Mouse (Mus musculus) Patski (cell line): ENCODE measurements around the gene Hist1h4c. TPM values are rescaled to one million over a fixed set of nuclear protein-coding genes. Genes with fewer than 3 reads are reported as not detected.
"Not testable (repeated sequence)": the region's sequence is repeated elsewhere in the genome, so short reads cannot be mapped to it uniquely, and the experiment has no call there.

Experiments
- ATAC-seq: fragments of 100-300 bp; one replicate; pipeline ENCODE4 v1.8.0; 2021
- CTCF ChIA-PET: fragments of 350-600 bp; sonication (Branson Sonifier 250); formaldehyde crosslinking; loops from one replicate; lab custom pipeline; 2022; ENCODE audit warnings: inconsistent platforms; lab: Charles Lee
- POLR2A ChIA-PET: fragments of 350-600 bp; sonication (Branson Sonifier 250); formaldehyde crosslinking; loops from one replicate; lab custom pipeline; 2022; ENCODE audit warnings: antibody characterized with exemption, inconsistent platforms; lab: Charles Lee
- DNase-seq: peaks from one replicate; pipeline ENCODE4 v3.0.0-alpha.2; 2011; ENCODE audit warnings: low read depth, low spot score
- H3K27me3 ChIP-seq: fragments of 371-371 bp; one replicate; pipeline ENCODE4 v1.5.1; 2021
- CTCF ChIP-seq: fragments of 100-300 bp; IDR thresholded peaks from one replicate; pipeline ENCODE4 v1.5.1; 2021
- in situ Hi-C: fragments of 300-500 bp; cut with MboI; formaldehyde crosslinking; loops from 3 replicates; pipeline ENCODE4 v1.11.1; 2018; ENCODE audit warnings: low pct_unique_long_range_greater_than_20kb, mixed read lengths
- polyA plus RNA-seq: library from polyadenylated mRNA; unstranded; gene quantifications from one replicate; pipeline ENCODE4 v1.2.3, GENCODE M21; 2021

The Hist1h4c gene
- polyA plus RNA-seq, 1 experiment from 2014 or later: 0.36 TPM

DNA sequence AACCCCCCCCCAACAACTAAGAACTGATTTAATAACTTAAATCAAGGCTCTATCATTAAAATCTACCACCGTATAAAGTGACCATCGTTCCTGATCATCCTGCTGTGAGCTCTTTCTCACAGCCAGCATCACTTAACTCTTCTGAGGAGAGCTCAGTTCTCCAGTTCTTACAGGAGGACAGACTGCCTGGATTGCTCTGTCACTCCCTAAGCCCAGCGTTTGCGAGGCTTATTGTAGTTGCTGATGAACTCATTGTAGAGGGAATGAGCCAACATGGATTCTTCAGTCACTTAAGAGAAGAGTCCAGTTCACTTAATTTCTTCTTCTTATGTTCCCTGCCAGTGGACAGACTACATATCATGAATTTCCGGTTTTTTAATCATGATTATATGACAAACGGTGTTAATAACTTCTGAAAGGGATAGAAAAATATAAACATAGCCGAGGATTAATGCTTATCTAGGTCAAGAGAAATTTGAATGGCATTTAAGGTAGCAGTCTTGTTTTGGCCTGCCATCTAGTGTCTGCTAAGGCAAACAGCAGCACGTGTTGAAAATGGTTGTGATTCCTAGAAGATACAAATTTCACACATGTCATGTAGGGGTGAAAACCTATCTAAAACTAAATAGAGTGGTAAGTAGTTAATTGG, 34.0 kb upstream of the Hist1h4c start:
- H3K27me3 ChIP-seq: no peaks in the 10 kb centered on the region
- TF ChIP-seq CTCF: peak; percentile 81
- ATAC-seq: no peak
- DNase-seq: no peak
- ChIA-PET POLR2A (interaction anchor here (3.5 kb wide), 1 partner anchor 31 kb away, joined by 12 read pairs; no protein-coding TSS in a partner anchor), CTCF (interaction anchor here (0.9 to 15.1 kb wide), 4 partner anchors 21 to 49 kb away, joined by 3 to 137 read pairs (median 12); partner anchors contain the start of genes Hist1h2ac, Hist1h2bc and Hist1h4c)
- in situ Hi-C loops: loop anchor here (10.0 to 25.0 kb wide), 2 partner anchors 107 to 295 kb away; partner anchors contain the start of genes Hist1h1e and Hist1h2be

GRCm38 (mm10) chr13:23730479-23730878, 32.2 kb upstream of the Hist1h4c start:
- DNase-seq: peak; percentile 91
- peak; percentile 82 for ATAC-seq
- no peaks in the 10 kb centered on the region for H3K27me3 ChIP-seq
- POLR2A ChIA-PET: interaction anchor here (0.6 to 1.2 kb wide), 3 partner anchors 30 to 41 kb away, joined by 3 to 4 read pairs (median 3); no protein-coding TSS in a partner anchor
- CTCF ChIA-PET: interaction anchor here (3.3 to 4.6 kb wide), 2 partner anchors 22 to 29 kb away, joined by 21 to 23 read pairs; no protein-coding TSS in a partner anchor
- in situ Hi-C loops: loop anchor here (10.0 to 25.0 kb wide), 2 partner anchors 106 to 293 kb away; partner anchors contain the start of genes Hist1h1e and Hist1h2be
- no peak for TF ChIP-seq CTCF

DNA sequence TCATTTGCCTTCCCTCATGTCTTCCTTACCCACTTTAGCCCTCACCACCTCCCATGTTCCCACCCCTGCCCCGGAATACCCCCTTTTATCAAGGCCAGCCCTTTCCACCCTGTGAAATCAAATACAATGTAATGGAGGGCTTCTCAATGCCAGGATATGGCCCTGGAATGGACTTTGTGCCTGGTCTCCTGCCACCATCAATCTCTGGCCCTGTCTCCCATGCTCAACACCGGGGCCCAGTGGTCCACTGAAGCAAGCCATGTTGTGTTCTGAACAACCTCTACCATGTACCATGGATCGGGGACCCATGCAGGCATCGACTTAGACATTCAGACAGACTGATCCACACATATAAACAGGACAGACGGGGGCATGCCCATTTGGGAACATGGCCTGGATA, 31.5 kb upstream of the Hist1h4c start:
- DNase-seq (no peak), ATAC-seq (no peak)
- TF ChIP-seq CTCF: no peak
- ChIA-PET POLR2A (interaction anchor here (0.7 to 0.8 kb wide), 2 partner anchors 17 to 40 kb away, joined by 3 read pairs; no protein-coding TSS in a partner anchor), CTCF (interaction anchor here (3.3 to 4.6 kb wide), 2 partner anchors 21 to 28 kb away, joined by 21 to 23 read pairs; no protein-coding TSS in a partner anchor)
- in situ Hi-C loops: loop anchor here (10.0 to 25.0 kb wide), 2 partner anchors 105 to 292 kb away; partner anchors contain the start of genes Hist1h1e and Hist1h2be
- no peaks in the 10 kb centered on the region for H3K27me3 ChIP-seq

GRCm38 (mm10) chr13:23729192-23729525, 30.9 kb upstream of the Hist1h4c start:
- ChIA-PET CTCF (interaction anchor here (3.3 to 4.6 kb wide), 2 partner anchors 21 to 28 kb away, joined by 21 to 23 read pairs; no protein-coding TSS in a partner anchor), POLR2A (no interaction called here)
- DNase-seq (no peak), ATAC-seq (no peak)
- in situ Hi-C loops: loop anchor here (25.0 kb wide), 1 partner anchor 292 kb away; no protein-coding TSS in a partner anchor
- no peaks in the 10 kb centered on the region for H3K27me3 ChIP-seq
- TF ChIP-seq CTCF: no peak

DNA sequence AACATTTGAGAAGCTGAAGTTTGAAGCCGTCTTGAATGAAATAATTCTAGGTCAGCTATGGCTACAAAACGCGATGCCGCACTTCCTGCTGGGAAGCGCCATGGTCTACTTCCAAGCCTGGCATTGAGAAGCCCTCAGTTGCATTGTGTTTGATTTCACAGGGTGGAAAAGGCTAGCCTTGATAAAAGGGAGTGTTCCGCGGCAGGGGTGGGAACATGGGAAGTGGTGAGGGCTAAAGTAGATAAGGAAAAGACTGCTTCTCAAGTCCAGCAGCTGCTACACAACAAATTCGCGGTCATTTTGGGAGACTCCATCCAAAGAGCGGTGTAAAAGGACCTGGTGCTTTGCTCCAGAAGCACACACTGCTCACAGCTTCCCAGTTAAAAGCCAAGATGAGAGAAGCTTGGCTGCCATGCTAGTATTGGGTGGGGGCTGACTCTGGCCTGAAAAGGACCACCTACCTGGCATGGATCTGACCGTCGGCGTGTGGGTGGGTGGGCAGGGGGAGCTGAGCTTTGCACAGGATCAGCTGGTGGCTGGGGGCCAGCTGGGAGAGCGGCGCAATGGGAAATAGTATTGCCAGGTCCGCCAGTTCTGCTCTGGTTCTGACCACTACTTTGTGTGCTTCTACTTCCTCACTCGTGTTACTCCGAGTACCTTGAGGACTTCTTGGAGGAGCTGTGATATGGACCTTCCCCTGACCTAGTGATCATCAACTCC, 30.4 kb upstream of the Hist1h4c start:
- CTCF ChIA-PET: interaction anchor here (3.3 kb wide), 1 partner anchor 27 kb away, joined by 23 read pairs; no protein-coding TSS in a partner anchor
- in situ Hi-C loops: loop anchor here (25.0 kb wide), 1 partner anchor 291 kb away; no protein-coding TSS in a partner anchor
- POLR2A ChIA-PET: no interaction called here
- no peaks in the 10 kb centered on the region for H3K27me3 ChIP-seq
- no peak for TF ChIP-seq CTCF
- ATAC-seq (no peak), DNase-seq (no peak)

- ChIA-PET POLR2A (no interaction called here), CTCF (interaction anchor here (1.0 kb wide), 1 partner anchor 23 kb away, joined by 3 read pairs; no protein-coding TSS in a partner anchor)
- DNase-seq: no peak
- no peak for ATAC-seq
- no peaks in the 10 kb centered on the region for H3K27me3 ChIP-seq
- in situ Hi-C loops: loop anchor here (25.0 kb wide), 1 partner anchor 288 kb away; no protein-coding TSS in a partner anchor
- TF ChIP-seq CTCF: no peak
Observed at GRCm38 (mm10) chr13:23725213-23725612, 27.0 kb upstream of the Hist1h4c start.

DNA sequence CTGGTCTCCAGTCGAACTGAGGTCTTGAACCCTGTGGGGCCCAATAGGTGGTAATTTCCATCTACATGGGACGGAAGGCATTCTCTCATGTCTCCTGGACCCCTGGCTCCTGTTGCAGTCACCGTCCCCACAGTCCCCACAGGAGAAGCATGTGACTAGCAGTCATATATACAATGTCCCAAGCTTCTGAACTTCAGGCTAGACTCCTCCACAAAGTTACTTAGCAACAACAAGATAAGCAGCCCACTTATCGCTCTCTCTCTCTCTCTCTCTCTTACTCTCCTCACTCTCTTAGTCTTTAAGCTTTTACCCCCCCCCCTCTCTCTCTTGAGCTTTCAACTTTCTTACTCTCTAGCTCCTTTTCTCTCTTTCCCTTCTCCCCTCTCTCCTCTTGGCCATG, 26.0 kb upstream of the Hist1h4c start:
- DNase-seq (no peak), ATAC-seq (no peak)
- in situ Hi-C loops: no loop called here
- H3K27me3 ChIP-seq: no peaks in the 10 kb centered on the region
- ChIA-PET CTCF (interaction anchor here (0.8 to 1.1 kb wide), 2 partner anchors 10 to 12 kb away, joined by 3 read pairs; no protein-coding TSS in a partner anchor), POLR2A (no interaction called here)
- no peak for TF ChIP-seq CTCF

- in situ Hi-C loops, ATAC-seq: not testable (repeated sequence)
- CTCF ChIA-PET: interaction anchor here (1.1 to 1.5 kb wide), 3 partner anchors 8 to 16 kb away, joined by 3 to 4 read pairs (median 4); no protein-coding TSS in a partner anchor
Observed at GRCm38 (mm10) chr13:23717593-23718245, 19.5 kb upstream of the Hist1h4c start.

DNA sequence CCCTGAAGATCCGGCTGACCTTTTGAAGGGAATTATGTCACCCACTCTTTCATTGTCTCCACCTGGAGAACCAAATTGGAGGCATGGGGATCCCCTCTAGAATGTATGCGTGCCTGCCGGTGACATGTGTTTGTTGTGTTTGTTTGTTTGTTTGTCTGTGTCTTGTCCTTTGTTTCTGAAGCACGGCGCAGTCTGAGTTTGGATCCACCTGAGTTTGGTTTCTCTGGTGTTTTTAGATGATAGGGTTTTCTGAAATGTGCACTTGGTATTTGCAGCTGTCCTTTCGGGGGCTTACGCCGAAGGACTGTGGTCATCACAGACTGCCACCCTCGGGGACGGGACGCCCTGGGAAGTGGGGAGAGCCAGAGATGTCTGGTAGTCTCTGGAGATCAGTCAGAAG, 18.9 kb upstream of the Hist1h4c start:
- in situ Hi-C loops: no loop called here

More at GRCm38 (mm10) chr13:23717593-23718245, 19.5 kb upstream of the Hist1h4c start:
- POLR2A ChIA-PET, H3K27me3 ChIP-seq, DNase-seq: not testable (repeated sequence)

More for the DNA sequence above, 18.9 kb upstream of the Hist1h4c start:
- ATAC-seq (no peak), DNase-seq (no peak)
- ChIA-PET POLR2A (no interaction called here), CTCF (interaction anchor here (1.1 to 1.5 kb wide), 2 partner anchors 13 to 16 kb away, joined by 4 read pairs; no protein-coding TSS in a partner anchor)
- H3K27me3 ChIP-seq: no peaks in the 10 kb centered on the region
- no peak for TF ChIP-seq CTCF
